In genomic region chr6:37604178-37604883, GRCm38 (mm10) we compare ENCODE assay signal across 31 mouse cellular contexts.
A peak's percentile ranks its signal among the peaks of the same experiment; 100 is the strongest.
DNase-seq lines count a peak whose midpoint lies in the region; ATAC-seq and TF ChIP-seq lines count a peak whose summit lies in the region.
"Had no signal": no experiment of that assay in that cellular context is flagged by ENCODE, and none has a peak within 500 bp of the region (broad histone marks: within the 10 kb centered on the region; RNA-seq: fewer than 3 reads in every experiment).

No protein-coding gene starts in this region.

- WGBS in heart, adult 2 months, result 81% methylated on average over 4 of the region's 4 CpGs
- WGBS in heart, embryonic 11.5 days (ENCODE audit: insufficient replicate concordance), result 66% methylated on average over 4 of the region's 4 CpGs
- 52% methylated on average over 4 of the region's 4 CpGs for WGBS in liver, adult 2 months
- 76% methylated on average over 4 of the region's 4 CpGs for WGBS in liver, embryonic 12.5 days (ENCODE audit: insufficient replicate concordance)
- 78% methylated on average over 4 of the region's 4 CpGs for WGBS in forebrain, embryonic 15.5 days

- no peak for ATAC-seq in heart, embryonic 11.5 days (replicated peaks; ENCODE audit: insufficient number of reproducible peaks, low FRiP score, low TSS enrichment)
- ATAC-seq in liver, embryonic 12.5 days, result no peak
- peak; percentile 50 for ATAC-seq in megakaryocyte, adult 5-6 weeks (ENCODE audit: poor library complexity, severe bottlenecking)
- ATAC-seq in forebrain, embryonic 15.5 days (replicated peaks), result no peak
- ATAC-seq: forebrain, postnatal 0 days; hindbrain, embryonic 16.5 days; midbrain, embryonic 16.5 days had no signal

- peak overlapping the region; percentile 40 for H3K27ac ChIP-seq in heart, adult 2 months
- no peak overlapping the region for H3K27ac ChIP-seq in heart, embryonic 11.5 days (ENCODE audit: low read depth, low read length)
- H3K27ac ChIP-seq in liver, adult 2 months (replicated peaks; ENCODE audit: insufficient read depth, low read depth, low read length), result peak overlapping the region; percentile 60; the same call in 1 of the 2 replicates
- no peak overlapping the region for H3K27ac ChIP-seq in liver, embryonic 12.5 days
- no peak overlapping the region for H3K27ac ChIP-seq in forebrain, embryonic 15.5 days (replicated peaks)
- H3K27ac ChIP-seq: intestine, embryonic 15.5 days; limb, embryonic 10.5 days; limb, embryonic 15.5 days; neural tube, embryonic 12.5 days had no signal

- intact Hi-C loops in heart, adult 2 months (cut with DNase I), result no loop called here

- no peak for TF ChIP-seq EP300 in heart, adult 2 months (IDR thresholded peaks at IDR 0.05; ENCODE audit: insufficient read depth, low read depth, low read length)

- no peak overlapping the region for H3K4me2 ChIP-seq in heart, embryonic 11.5 days
- no peak overlapping the region for H3K4me2 ChIP-seq in liver, embryonic 12.5 days
- no peak overlapping the region for H3K4me2 ChIP-seq in forebrain, embryonic 15.5 days (replicated peaks)
- H3K4me2 ChIP-seq: intestine, embryonic 15.5 days; limb, embryonic 15.5 days; neural tube, embryonic 12.5 days had no signal

- H3K9ac ChIP-seq in heart, adult 2 months (ENCODE audit: low read depth, low read length), result no peak overlapping the region
- no peak overlapping the region for H3K9ac ChIP-seq in heart, embryonic 11.5 days (ENCODE audit: low read depth, low read length)
- no peak overlapping the region for H3K9ac ChIP-seq in liver, adult 2 months (ENCODE audit: low read depth, low read length)
- H3K9ac ChIP-seq in liver, embryonic 12.5 days, result no peak overlapping the region
- H3K9ac ChIP-seq in forebrain, embryonic 15.5 days (replicated peaks), result no peak overlapping the region
- H3K9ac ChIP-seq: forebrain, postnatal 0 days; intestine, embryonic 15.5 days; limb, embryonic 15.5 days; neural tube, embryonic 12.5 days had no signal

- no peak for TF ChIP-seq POLR2A in heart, adult 2 months (IDR thresholded peaks at IDR 0.05; ENCODE audit: insufficient read depth, low read depth, low read length)
- no peak for TF ChIP-seq POLR2A in liver, adult 2 months (IDR thresholded peaks at IDR 0.05; ENCODE audit: extremely low read depth, insufficient read depth, low read length)

- no peak for DNase-seq in heart, adult 2 months
- peak; percentile 93 for DNase-seq in liver, adult 2 months (ENCODE audit: extremely low read depth, low read depth, low spot score)
- DNase-seq in ES-CJ7 (ENCODE audit: low read depth, low spot score), result peak; percentile 93
- no peak for DNase-seq in right cerebral cortex, adult 2 months (ENCODE audit: low spot score in 2 of 2)
- DNase-seq: adrenal gland, postnatal 10 days; cerebellum, adult 11-12 months; cerebellum, adult 9-11 months; forebrain, postnatal 0 days; gastrocnemius, postnatal 10 days; heart, postnatal 14 days; kidney, adult 2 months; kidney, postnatal 10 days; layer of hippocampus, postnatal 36 days; lung, postnatal 36 days; right cerebral cortex, adult 18-20 months; right cerebral cortex, postnatal 4 days; thymus, adult 2 months; thymus, postnatal 4 days had no signal

- peaks cover 6% of the 10 kb centered on the region for H3K4me1 ChIP-seq in heart, adult 2 months (ENCODE audit: control insufficient read depth, insufficient read depth, low read length)
- H3K4me1 ChIP-seq in heart, embryonic 11.5 days (ENCODE audit: control insufficient read depth, insufficient read depth, low read length), result no peaks in the 10 kb centered on the region
- H3K4me1 ChIP-seq in liver, adult 2 months (ENCODE audit: control insufficient read depth, insufficient read depth, low read length), result peaks cover 15% of the 10 kb centered on the region
- peaks cover 17% of the 10 kb centered on the region; the same call in 1 of the 2 replicates for H3K4me1 ChIP-seq in liver, embryonic 12.5 days
- H3K4me1 ChIP-seq in forebrain, embryonic 15.5 days, result no peaks in the 10 kb centered on the region
- H3K4me1 ChIP-seq: intestine, embryonic 15.5 days; limb, embryonic 15.5 days; neural tube, embryonic 12.5 days had no signal

- H3K4me3 ChIP-seq in heart, adult 2 months, result no peak overlapping the region
- H3K4me3 ChIP-seq in heart, embryonic 11.5 days (ENCODE audit: low read depth, low read length), result no peak overlapping the region
- H3K4me3 ChIP-seq in liver, adult 2 months (ENCODE audit: insufficient read depth, low read depth, low read length), result no peak overlapping the region
- no peak overlapping the region for H3K4me3 ChIP-seq in liver, embryonic 12.5 days
- no peak overlapping the region for H3K4me3 ChIP-seq in forebrain, embryonic 15.5 days
- H3K4me3 ChIP-seq: erythroblast, embryonic 14.5 days; intestine, embryonic 15.5 days; limb, embryonic 10.5 days; limb, embryonic 15.5 days; myocyte; neural tube, embryonic 12.5 days had no signal

- no peak for TF ChIP-seq CTCF in heart, adult 2 months (IDR thresholded peaks at IDR 0.05)
- TF ChIP-seq CTCF in liver, adult 2 months (IDR thresholded peaks at IDR 0.05; ENCODE audit: low read depth, low read length), result no peak

- H3K36me3 ChIP-seq in heart, adult 2 months (ENCODE audit: control insufficient read depth, insufficient read depth, low read length), result peaks cover 7% of the 10 kb centered on the region; the same call in 1 of the 2 replicates
- no peaks in the 10 kb centered on the region for H3K36me3 ChIP-seq in heart, embryonic 11.5 days (ENCODE audit: control insufficient read depth, insufficient read depth, low read length)
- no peaks in the 10 kb centered on the region for H3K36me3 ChIP-seq in liver, adult 2 months (ENCODE audit: control insufficient read depth, insufficient read depth, low read length)
- H3K36me3 ChIP-seq in liver, embryonic 12.5 days, result no peaks in the 10 kb centered on the region
- no peaks in the 10 kb centered on the region for H3K36me3 ChIP-seq in forebrain, embryonic 15.5 days
- H3K36me3 ChIP-seq: G1E; intestine, embryonic 15.5 days; limb, embryonic 10.5 days; limb, embryonic 15.5 days; neural tube, embryonic 12.5 days had no signal

- no peaks in the 10 kb centered on the region for H3K79me2 ChIP-seq in heart, adult 2 months (replicated peaks; ENCODE audit: control insufficient read depth, insufficient read depth, low read length)
- H3K79me2 ChIP-seq in liver, adult 2 months (ENCODE audit: control insufficient read depth, insufficient read depth, low read length), result no peaks in the 10 kb centered on the region

- no peaks in the 10 kb centered on the region for H3K9me3 ChIP-seq in heart, embryonic 11.5 days (replicated peaks; ENCODE audit: control insufficient read depth, low read length)
- no peaks in the 10 kb centered on the region for H3K9me3 ChIP-seq in liver, embryonic 12.5 days (replicated peaks)
- H3K9me3 ChIP-seq in forebrain, embryonic 15.5 days, result no peaks in the 10 kb centered on the region
- H3K9me3 ChIP-seq: G1E; intestine, embryonic 15.5 days; limb, embryonic 10.5 days; limb, embryonic 15.5 days; neural tube, embryonic 12.5 days had no signal

- H3K27me3 ChIP-seq in heart, adult 2 months (ENCODE audit: control insufficient read depth, insufficient read depth, low read length), result no peaks in the 10 kb centered on the region
- H3K27me3 ChIP-seq in heart, embryonic 11.5 days (ENCODE audit: control insufficient read depth, insufficient read depth, low read length), result no peaks in the 10 kb centered on the region
- H3K27me3 ChIP-seq in liver, adult 2 months (ENCODE audit: control insufficient read depth, insufficient read depth, low read length), result no peaks in the 10 kb centered on the region
- no peaks in the 10 kb centered on the region for H3K27me3 ChIP-seq in liver, embryonic 12.5 days (replicated peaks)
- no peaks in the 10 kb centered on the region for H3K27me3 ChIP-seq in forebrain, embryonic 15.5 days
- H3K27me3 ChIP-seq: intestine, embryonic 15.5 days; limb, embryonic 15.5 days; neural tube, embryonic 12.5 days had no signal

Comparison
In these comparisons a context has a peak if more than half of its experiments do, and no peak if none do; other contexts are left out.
1. H3K27ac ChIP-seq: peak in heart, adult 2 months (single experiment) and liver, adult 2 months (single experiment); none in heart, embryonic 11.5 days (single experiment), liver, embryonic 12.5 days (single experiment) and forebrain, embryonic 15.5 days (single experiment).
2. DNase-seq: peak in liver, adult 2 months (single experiment) and ES-CJ7 (single experiment); none in heart, adult 2 months (0 of 2) and right cerebral cortex, adult 2 months (0 of 2).